Mouse (Mus musculus): ENCODE results near the gene Dnajc1.

- no peak for TF ChIP-seq MAFK (IDR thresholded peaks at IDR 0.05; ENCODE audit: insufficient read depth, low read depth, low read length)
- TF ChIP-seq ZNF384 (IDR thresholded peaks at IDR 0.05; ENCODE audit: low read depth, low read length): no peak
- no peak for TF ChIP-seq CHD2 (IDR thresholded peaks at IDR 0.05; ENCODE audit: low read depth, low read length)
- no peak for TF ChIP-seq ZC3H11A (IDR thresholded peaks at IDR 0.05; ENCODE audit: borderline replicate concordance, low read depth, low read length)
- TF ChIP-seq HCFC1 (IDR thresholded peaks at IDR 0.05; ENCODE audit: borderline replicate concordance, insufficient read depth, low read length): no peak
These were observed 21.7 kb downstream of the Dnajc1 start for GRCm38 (mm10) chr2:18370794-18371498.

Measured in ES-E14 (cell line).